Mouse (Mus musculus): Measurements from ENCODE around the gene Bcl2l11. TPM values are rescaled to one million over a fixed set of nuclear protein-coding genes. Genes with fewer than 3 reads are reported as not detected.

Gene Bcl2l11
- polyA plus RNA-seq, 1 experiment from 2014 or later = 7.4 TPM

GRCm38 (mm10) chr2:128197379-128197778, 71.5 kb downstream of the Bcl2l11 start:
- H3K27ac ChIP-seq (ENCODE audit: low read length) = no peak overlapping the region
- no peak overlapping the region for H3K4me2 ChIP-seq (ENCODE audit: low read length)
- no peaks in the 10 kb centered on the region for H3K9me3 ChIP-seq (replicated peaks; ENCODE audit: control insufficient read depth, low read length, poor library complexity, severe bottlenecking)
- no peaks in the 10 kb centered on the region for H3K4me1 ChIP-seq (ENCODE audit: control insufficient read depth, insufficient read depth, low read length)
- WGBS = 84% methylated on average over 3 of the region's 3 CpGs
- H3K4me3 ChIP-seq (ENCODE audit: low read depth, low read length) = no peak overlapping the region
- no peak overlapping the region for H3K9ac ChIP-seq (ENCODE audit: low read depth, low read length)
- ATAC-seq = no peak
- H3K36me3 ChIP-seq (ENCODE audit: control insufficient read depth, insufficient read depth, low read length) = no peaks in the 10 kb centered on the region
- H3K27me3 ChIP-seq (ENCODE audit: control insufficient read depth, insufficient read depth, low read depth, low read length) = no peaks in the 10 kb centered on the region

GRCm38 (mm10) chr2:128203147-128203546, 77.3 kb downstream of the Bcl2l11 start:
- no peaks in the 10 kb centered on the region for H3K9me3 ChIP-seq (replicated peaks; ENCODE audit: control insufficient read depth, low read length, poor library complexity, severe bottlenecking)

GRCm38 (mm10) chr2:128203749-128204405, 78.0 kb downstream of the Bcl2l11 start:
- H3K27me3 ChIP-seq (ENCODE audit: control insufficient read depth, insufficient read depth, low read depth, low read length) = no peaks in the 10 kb centered on the region
- no peaks in the 10 kb centered on the region for H3K36me3 ChIP-seq (ENCODE audit: control insufficient read depth, insufficient read depth, low read length)
- no peak overlapping the region for H3K4me3 ChIP-seq (ENCODE audit: low read depth, low read length)
- H3K27ac ChIP-seq (ENCODE audit: low read length) = no peak overlapping the region
- WGBS = 90% methylated on average over 6 of the region's 6 CpGs
- no peaks in the 10 kb centered on the region for H3K4me1 ChIP-seq (ENCODE audit: control insufficient read depth, insufficient read depth, low read length)
- no peak overlapping the region for H3K4me2 ChIP-seq (ENCODE audit: low read length)
- no peak overlapping the region for H3K9ac ChIP-seq (ENCODE audit: low read depth, low read length)
- no peak for ATAC-seq
- no peaks in the 10 kb centered on the region for H3K9me3 ChIP-seq (replicated peaks; ENCODE audit: control insufficient read depth, low read length, poor library complexity, severe bottlenecking)

More at GRCm38 (mm10) chr2:128203147-128203546, 77.3 kb downstream of the Bcl2l11 start:
- Histone ChIP-seq H3K4me2 (ENCODE audit: low read length) (no peak overlapping the region), H3K4me3 (ENCODE audit: low read depth, low read length) (no peak overlapping the region), H3K9ac (ENCODE audit: low read depth, low read length) (no peak overlapping the region), H3K27me3 (ENCODE audit: control insufficient read depth, insufficient read depth, low read depth, low read length) (no peaks in the 10 kb centered on the region), H3K27ac (ENCODE audit: low read length) (no peak overlapping the region), H3K36me3 (ENCODE audit: control insufficient read depth, insufficient read depth, low read length) (no peaks in the 10 kb centered on the region), H3K4me1 (ENCODE audit: control insufficient read depth, insufficient read depth, low read length) (no peaks in the 10 kb centered on the region)
- no peak for ATAC-seq
- 92% methylated on average over 3 of the region's 3 CpGs for WGBS

- H3K9ac ChIP-seq (ENCODE audit: low read depth, low read length) = no peak overlapping the region
- H3K4me3 ChIP-seq (ENCODE audit: low read depth, low read length) = no peak overlapping the region
- H3K9me3 ChIP-seq (replicated peaks; ENCODE audit: control insufficient read depth, low read length, poor library complexity, severe bottlenecking) = no peaks in the 10 kb centered on the region
- H3K4me2 ChIP-seq (ENCODE audit: low read length) = no peak overlapping the region
- WGBS = 81% methylated on average over 1 of the region's 1 CpGs
- H3K36me3 ChIP-seq (ENCODE audit: control insufficient read depth, insufficient read depth, low read length) = no peaks in the 10 kb centered on the region
- peaks cover 13% of the 10 kb centered on the region for H3K4me1 ChIP-seq (ENCODE audit: control insufficient read depth, insufficient read depth, low read length)
- H3K27me3 ChIP-seq (ENCODE audit: control insufficient read depth, insufficient read depth, low read depth, low read length) = no peaks in the 10 kb centered on the region
- no peak overlapping the region for H3K27ac ChIP-seq (ENCODE audit: low read length)
- no peak for ATAC-seq
These were observed 82.7 kb downstream of the Bcl2l11 start for GRCm38 (mm10) chr2:128208541-128208940.

- Histone ChIP-seq H3K27ac (ENCODE audit: low read length) (no peak overlapping the region), H3K4me3 (ENCODE audit: low read depth, low read length) (no peak overlapping the region), H3K4me2 (ENCODE audit: low read length) (no peak overlapping the region), H3K9ac (ENCODE audit: low read depth, low read length) (no peak overlapping the region), H3K4me1 (ENCODE audit: control insufficient read depth, insufficient read depth, low read length) (peaks cover 13% of the 10 kb centered on the region), H3K36me3 (ENCODE audit: control insufficient read depth, insufficient read depth, low read length) (no peaks in the 10 kb centered on the region), H3K9me3 (replicated peaks; ENCODE audit: control insufficient read depth, low read length, poor library complexity, severe bottlenecking) (no peaks in the 10 kb centered on the region), H3K27me3 (ENCODE audit: control insufficient read depth, insufficient read depth, low read depth, low read length) (no peaks in the 10 kb centered on the region)
- ATAC-seq = no peak
- WGBS = 58% methylated on average over 2 of the region's 2 CpGs
These were observed 84.0 kb downstream of the Bcl2l11 start for GRCm38 (mm10) chr2:128209841-128210329.

- WGBS = 36% methylated on average over 9 of the region's 9 CpGs
- no peak overlapping the region for H3K4me3 ChIP-seq (ENCODE audit: low read depth, low read length)
- no peak overlapping the region for H3K27ac ChIP-seq (ENCODE audit: low read length)
These were observed 84.5 kb downstream of the Bcl2l11 start for GRCm38 (mm10) chr2:128210376-128210775.

GRCm38 (mm10) chr2:128211022-128211880, 85.4 kb downstream of the Bcl2l11 start:
- Histone ChIP-seq H3K27me3 (ENCODE audit: control insufficient read depth, insufficient read depth, low read depth, low read length) (no peaks in the 10 kb centered on the region), H3K36me3 (ENCODE audit: control insufficient read depth, insufficient read depth, low read length) (no peaks in the 10 kb centered on the region), H3K4me1 (ENCODE audit: control insufficient read depth, insufficient read depth, low read length) (peaks cover 13% of the 10 kb centered on the region), H3K9ac (ENCODE audit: low read depth, low read length) (peak overlapping the region; percentile 39; the same call in 1 of the 2 replicates), H3K4me2 (ENCODE audit: low read length) (peak overlapping the region; percentile 31), H3K9me3 (replicated peaks; ENCODE audit: control insufficient read depth, low read length, poor library complexity, severe bottlenecking) (no peaks in the 10 kb centered on the region), H3K27ac (ENCODE audit: low read length) (no peak overlapping the region), H3K4me3 (ENCODE audit: low read depth, low read length) (no peak overlapping the region)
- WGBS = 16% methylated on average over 19 of the region's 19 CpGs
- peak; percentile 67 for ATAC-seq

More at GRCm38 (mm10) chr2:128210376-128210775, 84.5 kb downstream of the Bcl2l11 start:
- H3K9me3 ChIP-seq (replicated peaks; ENCODE audit: control insufficient read depth, low read length, poor library complexity, severe bottlenecking) = no peaks in the 10 kb centered on the region
- no peaks in the 10 kb centered on the region for H3K36me3 ChIP-seq (ENCODE audit: control insufficient read depth, insufficient read depth, low read length)
- no peaks in the 10 kb centered on the region for H3K27me3 ChIP-seq (ENCODE audit: control insufficient read depth, insufficient read depth, low read depth, low read length)
- no peak overlapping the region for H3K4me2 ChIP-seq (ENCODE audit: low read length)
- no peak for ATAC-seq
- H3K9ac ChIP-seq (ENCODE audit: low read depth, low read length) = no peak overlapping the region
- H3K4me1 ChIP-seq (ENCODE audit: control insufficient read depth, insufficient read depth, low read length) = peaks cover 13% of the 10 kb centered on the region

- peak; percentile 56 for ATAC-seq
- no peak overlapping the region for H3K4me3 ChIP-seq (ENCODE audit: low read depth, low read length)
- H3K36me3 ChIP-seq (ENCODE audit: control insufficient read depth, insufficient read depth, low read length) = no peaks in the 10 kb centered on the region
- H3K4me1 ChIP-seq (ENCODE audit: control insufficient read depth, insufficient read depth, low read length) = peaks cover 13% of the 10 kb centered on the region
- H3K27ac ChIP-seq (ENCODE audit: low read length) = no peak overlapping the region
- H3K4me2 ChIP-seq (ENCODE audit: low read length) = 0 out of 2 replicates have a peak overlapping the region, but pooled peaks have one; percentile 31
- WGBS = 22% methylated on average over 8 of the region's 8 CpGs
- H3K27me3 ChIP-seq (ENCODE audit: control insufficient read depth, insufficient read depth, low read depth, low read length) = no peaks in the 10 kb centered on the region
- H3K9me3 ChIP-seq (replicated peaks; ENCODE audit: control insufficient read depth, low read length, poor library complexity, severe bottlenecking) = no peaks in the 10 kb centered on the region
- H3K9ac ChIP-seq (ENCODE audit: low read depth, low read length) = no peak overlapping the region
These were observed 86.0 kb downstream of the Bcl2l11 start for GRCm38 (mm10) chr2:128211881-128212209.
